Mouse (Mus musculus) adrenal gland, postnatal 36 days (tissue): ENCODE measurements around the gene Olfr1212. TPM values are rescaled to one million over a fixed set of nuclear protein-coding genes. Genes with fewer than 3 reads are reported as not detected.

Experiments
- DNase-seq, 2 experiments: peaks; one replicate each; pipeline ENCODE4 v3.0.0; 2021; ENCODE audit warnings: mixed read lengths in 1 of 2
- long read RNA-seq, 2 experiments: library from polyadenylated mRNA; stranded (forward); transcript quantifications; one replicate each; pipeline ENCODE4 v2.0.0; 2021; ENCODE audit warnings: borderline sequencing depth in 2 of 2
- total RNA-seq, 2 experiments: library from RNA; stranded (reverse); gene quantifications; 2 replicates each; pipeline ENCODE4 v1.2.3; 2021

Gene Olfr1212
- not detected for total RNA-seq
- long read RNA-seq, experiment 1: 0 reads
- long read RNA-seq, experiment 2: 0 reads

- DNase-seq: no peak
Measured at GRCm38 (mm10) chr2:88953669-88954068, at the start of gene Olfr1212. TSS of gene Olfr1212 (plus strand) at chr2:88953969.

GRCm38 (mm10) chr2:88915057-88915456 is 38.7 kb upstream of the Olfr1212 start, which contains the start of gene Olfr1209:
TSS of gene Olfr1209 (minus strand) at chr2:88915157.
- DNase-seq: no peak

GRCm38 (mm10) chr2:88938011-88938410 is 15.8 kb upstream of the Olfr1212 start, which contains the start of gene Olfr1211:
TSS of gene Olfr1211 (minus strand) at chr2:88938111.
- no peak for DNase-seq

- DNase-seq: no peak
Measured at GRCm38 (mm10) chr2:88980181-88980580, 26.4 kb downstream of the Olfr1212 start, which contains the start of gene Gm13762. TSS of gene Gm13762 (minus strand) at chr2:88980281.

- DNase-seq: no peak
Measured at GRCm38 (mm10) chr2:88992553-88992952, 38.8 kb downstream of the Olfr1212 start, which contains the start of gene Olfr1214. TSS of gene Olfr1214 (minus strand) at chr2:88992653.

- no peak for DNase-seq
Measured at GRCm38 (mm10) chr2:89006873-89007272, 53.1 kb downstream of the Olfr1212 start, which contains the start of gene Olfr1215. TSS of gene Olfr1215 (minus strand) at chr2:89006973.

Other genes starting within 250 kb of the Olfr1212 start
- not detected for gene Olfr1196, start 249.4 kb upstream of the Olfr1212 start, total RNA-seq
- gene Olfr1197, start 221.6 kb upstream of the Olfr1212 start, total RNA-seq: not detected
- not detected for gene Olfr1198, start 202.6 kb upstream of the Olfr1212 start, total RNA-seq
- not detected for gene Olfr1199, start 193.5 kb upstream of the Olfr1212 start, total RNA-seq
- not detected for gene Olfr1200, start 183.5 kb upstream of the Olfr1212 start, total RNA-seq
- gene Olfr1201, start 160.9 kb upstream of the Olfr1212 start, total RNA-seq: not detected
- gene Olfr1202, start 139.5 kb upstream of the Olfr1212 start, total RNA-seq: not detected
- gene Olfr1205, start 124.2 kb upstream of the Olfr1212 start, total RNA-seq: not detected
- gene Olfr1204, start 104.7 kb upstream of the Olfr1212 start, total RNA-seq: not detected
- gene Olfr1206, start 90.7 kb upstream of the Olfr1212 start, total RNA-seq: not detected
- not detected for gene Olfr1208, start 51.7 kb upstream of the Olfr1212 start, total RNA-seq
- gene Olfr1209, start 38.8 kb upstream of the Olfr1212 start, total RNA-seq: not detected
- gene Olfr1211, start 15.9 kb upstream of the Olfr1212 start, total RNA-seq: not detected
- gene Gm13762, start 26.3 kb downstream of the Olfr1212 start, total RNA-seq: not detected
- not detected for gene Olfr1214, start 38.7 kb downstream of the Olfr1212 start, total RNA-seq
- gene Olfr1215, start 53.0 kb downstream of the Olfr1212 start, total RNA-seq: not detected
- not detected for gene Olfr1216, start 64.4 kb downstream of the Olfr1212 start, total RNA-seq
- not detected for gene Olfr1217, start 78.1 kb downstream of the Olfr1212 start, total RNA-seq
- gene Olfr1218, start 107.2 kb downstream of the Olfr1212 start, total RNA-seq: not detected
- not detected for gene Olfr1219, start 129.5 kb downstream of the Olfr1212 start, total RNA-seq
- not detected for gene Olfr1220, start 152.9 kb downstream of the Olfr1212 start, total RNA-seq
- not detected for gene Olfr1221, start 163.3 kb downstream of the Olfr1212 start, total RNA-seq
- gene Olfr1222, start 179.1 kb downstream of the Olfr1212 start, total RNA-seq: not detected
- not detected for gene Olfr1223, start 197.6 kb downstream of the Olfr1212 start, total RNA-seq
- not detected for gene Olfr1224-ps1, start 210.1 kb downstream of the Olfr1212 start, total RNA-seq
- gene Olfr1225, start 220.7 kb downstream of the Olfr1212 start, total RNA-seq: not detected
- gene Olfr1226, start 246.1 kb downstream of the Olfr1212 start, total RNA-seq: not detected